Mouse (Mus musculus): Measurements from ENCODE around the gene Tor4a. TPM values are rescaled to one million over a fixed set of nuclear protein-coding genes. Genes with fewer than 3 reads are reported as not detected.
A peak's percentile ranks its signal among the peaks of the same experiment; 100 is the strongest.

The Tor4a gene
- 5.5 and 6.0 TPM in 2 replicates for polyA plus RNA-seq (2015; fragmentation: Nextera tagmentation; extraction: Ambion mirVana)

DNA sequence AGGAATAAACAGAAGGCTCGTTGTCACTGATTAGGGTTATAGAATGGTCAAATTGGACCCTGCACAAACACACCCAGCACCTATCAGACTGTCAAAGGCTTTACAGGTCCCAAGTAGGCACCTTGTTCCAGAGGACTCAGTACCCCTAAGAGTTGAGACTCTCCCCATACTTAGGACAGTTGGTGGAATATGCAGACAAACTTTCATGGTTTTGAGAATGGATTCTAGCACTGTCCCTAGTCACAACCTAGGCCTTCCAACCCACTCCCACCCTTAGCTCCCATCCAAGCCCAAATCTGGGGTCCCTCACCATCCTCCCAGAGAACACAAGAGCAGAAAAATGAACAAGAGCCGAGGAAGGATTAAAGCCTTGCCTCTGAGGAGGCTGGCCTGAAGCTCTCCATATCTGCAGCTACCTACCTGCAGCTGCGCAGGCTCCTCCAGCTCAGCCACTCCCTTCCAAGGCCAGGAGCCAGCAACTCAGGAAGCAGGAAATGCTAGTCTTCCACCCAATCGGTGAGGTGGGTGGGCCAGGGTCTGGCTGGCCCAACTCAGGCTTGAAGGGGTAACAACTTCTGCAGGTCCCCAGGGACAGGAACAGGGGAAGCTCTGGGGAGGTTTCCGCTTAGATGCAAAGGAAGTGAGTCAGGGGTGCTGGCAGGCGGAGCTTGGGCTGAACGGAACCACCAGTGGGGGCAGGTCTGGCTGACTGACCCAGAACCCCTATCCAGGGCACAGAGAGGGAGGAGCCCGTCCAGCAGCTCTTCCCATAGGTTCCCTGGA is at the start of gene Tor4a:
Tor4a (minus strand) TSS at position 715 of the 783 bp plus-strand sequence.
- H3K4me1 ChIP-seq (replicated peaks), result peaks cover 53% of the 10 kb centered on the region
- H3K36me3 ChIP-seq, result peaks cover 36% of the 10 kb centered on the region
- peak within 1 kb of the TSS; percentile 80 for H3K4me2 ChIP-seq
- no peaks in the 10 kb centered on the region for H3K9me3 ChIP-seq (replicated peaks)
- 5% methylated on average over 8 of the region's 8 CpGs for WGBS (ENCODE audit: insufficient replicate concordance)
- ATAC-seq (ENCODE audit: low read depth) (peak; percentile 52), DNase-seq (peak; percentile 64)
- peak within 1 kb of the TSS; percentile 91 for H3K27ac ChIP-seq
- H3K9ac ChIP-seq, result peak within 1 kb of the TSS; percentile 70
- no peaks in the 10 kb centered on the region for H3K27me3 ChIP-seq
- H3K4me3 ChIP-seq (replicated peaks), result peak within 1 kb of the TSS; percentile 60

DNA sequence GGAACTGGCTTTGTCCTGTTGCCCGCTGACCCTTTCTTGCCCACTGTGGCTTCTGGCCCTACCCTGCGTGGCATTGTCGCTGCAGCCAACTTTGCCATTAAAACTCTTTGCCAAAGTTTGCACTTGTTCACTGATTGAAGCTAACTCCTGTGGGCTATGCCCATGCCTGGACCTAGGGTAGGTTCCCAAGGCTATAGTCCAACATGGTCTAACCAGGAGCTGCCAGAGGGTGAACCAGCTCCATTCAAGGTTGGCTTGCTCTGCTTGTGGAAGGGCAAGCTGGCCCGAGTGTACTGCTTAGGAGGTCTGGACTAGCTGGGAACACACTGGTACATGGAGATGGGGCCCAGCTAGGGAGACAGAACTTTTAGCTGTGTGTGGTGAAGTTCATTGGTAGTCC is 47.5 kb upstream of the Tor4a start:
- Histone ChIP-seq H3K9ac (no peak overlapping the region), H3K27ac (no peak overlapping the region), H3K9me3 (replicated peaks) (no peaks in the 10 kb centered on the region), H3K4me3 (replicated peaks) (no peak overlapping the region), H3K27me3 (peaks cover 37% of the 10 kb centered on the region), H3K4me1 (replicated peaks) (peaks cover 28% of the 10 kb centered on the region), H3K36me3 (peaks cover 35% of the 10 kb centered on the region), H3K4me2 (no peak overlapping the region)
- no peak for DNase-seq
- no peak for ATAC-seq (ENCODE audit: low read depth)
- WGBS (ENCODE audit: insufficient replicate concordance), result 80% methylated on average over 4 of the region's 4 CpGs

DNA sequence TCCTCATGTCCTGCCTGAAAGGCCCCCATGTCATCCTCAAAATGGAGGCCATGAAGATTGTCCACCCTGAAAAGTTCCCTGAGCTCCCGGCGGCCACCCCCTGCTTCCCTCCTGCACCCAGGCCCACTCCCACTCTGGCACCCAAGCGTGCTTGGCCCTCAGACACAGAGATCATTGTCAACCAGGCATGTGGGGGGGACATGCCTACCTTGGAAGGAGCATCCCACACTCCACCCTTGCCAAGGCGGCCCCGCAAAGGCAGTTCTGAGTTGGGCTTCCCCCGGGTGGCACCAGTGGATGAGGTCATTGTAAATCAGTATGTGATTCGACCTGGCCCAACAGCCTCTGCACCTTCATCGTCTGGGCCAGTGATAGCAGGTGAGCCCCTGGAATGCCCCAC is 46.7 kb upstream of the Tor4a start:
- peaks cover 27% of the 10 kb centered on the region for H3K36me3 ChIP-seq
- H3K4me1 ChIP-seq (replicated peaks), result peaks cover 28% of the 10 kb centered on the region
- no peak overlapping the region for H3K27ac ChIP-seq
- no peak overlapping the region for H3K4me3 ChIP-seq (replicated peaks)
- ATAC-seq (ENCODE audit: low read depth) (no peak), DNase-seq (no peak)
- H3K9me3 ChIP-seq (replicated peaks), result no peaks in the 10 kb centered on the region
- H3K27me3 ChIP-seq, result peaks cover 37% of the 10 kb centered on the region
- 69% methylated on average over 8 of the region's 8 CpGs for WGBS (ENCODE audit: insufficient replicate concordance)
- no peak overlapping the region for H3K9ac ChIP-seq
- no peak overlapping the region for H3K4me2 ChIP-seq

DNA sequence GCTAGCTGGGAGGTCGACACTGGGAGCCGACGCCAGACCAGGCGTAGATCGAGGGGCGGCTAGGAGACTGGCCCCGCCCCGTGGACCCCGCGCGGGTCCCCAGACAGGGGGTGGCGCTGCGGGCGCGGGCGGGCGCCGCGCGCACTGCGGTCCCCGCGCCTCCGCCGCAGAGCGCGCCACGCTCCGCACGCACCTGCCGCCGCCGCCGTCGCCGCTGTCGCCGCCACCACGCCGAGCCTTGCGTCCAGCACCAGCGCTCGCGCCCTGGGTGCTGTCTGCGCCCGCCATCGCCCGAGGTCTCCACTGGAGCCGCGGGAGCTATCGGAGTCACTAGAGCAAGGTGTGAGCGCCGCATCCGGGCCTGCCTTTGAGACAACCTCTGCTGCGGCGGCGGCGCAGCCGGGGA is 45.4 kb upstream of the Tor4a start, which contains the start of the genes Rnf208 and Cysrt1:
Rnf208 (plus strand) TSS at position 155 of the 406 bp plus-strand sequence.
Cysrt1 (minus strand) TSS at position 352 of the 406 bp plus-strand sequence.
- no peak within 1 kb of the TSS for H3K27ac ChIP-seq
- no peak for ATAC-seq (ENCODE audit: low read depth)
- peaks cover 28% of the 10 kb centered on the region for H3K4me1 ChIP-seq (replicated peaks)
- peak within 1 kb of the TSS; percentile 65 for H3K9ac ChIP-seq
- H3K36me3 ChIP-seq, result peaks cover 14% of the 10 kb centered on the region
- no peaks in the 10 kb centered on the region for H3K9me3 ChIP-seq (replicated peaks)
- WGBS (ENCODE audit: insufficient replicate concordance), result under 1% methylated on average over 57 of the region's 59 CpGs
- peak within 1 kb of the TSS; percentile 84 for H3K4me2 ChIP-seq
- peaks cover 37% of the 10 kb centered on the region for H3K27me3 ChIP-seq
- peak within 1 kb of the TSS; percentile 57 for H3K4me3 ChIP-seq (replicated peaks)
- DNase-seq, result no peak

DNA sequence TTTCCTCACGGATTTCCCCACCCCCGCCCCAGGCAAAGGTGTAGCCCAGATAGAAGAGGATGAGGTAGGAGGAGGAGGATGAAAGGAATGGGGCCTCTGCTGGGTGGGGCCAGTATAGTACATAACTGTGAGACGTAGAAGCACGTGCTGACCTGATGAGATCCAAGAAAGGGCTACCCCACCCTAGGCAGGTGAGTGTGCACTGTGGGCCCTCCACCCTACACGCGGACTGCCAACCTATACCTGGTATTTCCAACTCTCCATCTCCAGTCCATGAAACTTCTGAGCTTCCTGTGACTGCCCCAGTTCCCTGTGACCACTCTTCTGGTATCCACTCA is 44.7 kb upstream of the Tor4a start:
- H3K9me3 ChIP-seq (replicated peaks), result no peaks in the 10 kb centered on the region
- H3K4me2 ChIP-seq, result peak overlapping the region; percentile 84
- 12% methylated on average over 6 of the region's 6 CpGs for WGBS (ENCODE audit: insufficient replicate concordance)
- H3K27ac ChIP-seq, result no peak overlapping the region
- DNase-seq, result no peak
- peaks cover 8% of the 10 kb centered on the region for H3K36me3 ChIP-seq
- H3K9ac ChIP-seq, result peak overlapping the region; percentile 65; the same call in 1 of the 2 replicates
- H3K4me3 ChIP-seq (replicated peaks), result peak overlapping the region; percentile 57
- H3K27me3 ChIP-seq, result peaks cover 37% of the 10 kb centered on the region
- peak; percentile 22 for ATAC-seq (ENCODE audit: low read depth)
- peaks cover 32% of the 10 kb centered on the region for H3K4me1 ChIP-seq (replicated peaks)

DNA sequence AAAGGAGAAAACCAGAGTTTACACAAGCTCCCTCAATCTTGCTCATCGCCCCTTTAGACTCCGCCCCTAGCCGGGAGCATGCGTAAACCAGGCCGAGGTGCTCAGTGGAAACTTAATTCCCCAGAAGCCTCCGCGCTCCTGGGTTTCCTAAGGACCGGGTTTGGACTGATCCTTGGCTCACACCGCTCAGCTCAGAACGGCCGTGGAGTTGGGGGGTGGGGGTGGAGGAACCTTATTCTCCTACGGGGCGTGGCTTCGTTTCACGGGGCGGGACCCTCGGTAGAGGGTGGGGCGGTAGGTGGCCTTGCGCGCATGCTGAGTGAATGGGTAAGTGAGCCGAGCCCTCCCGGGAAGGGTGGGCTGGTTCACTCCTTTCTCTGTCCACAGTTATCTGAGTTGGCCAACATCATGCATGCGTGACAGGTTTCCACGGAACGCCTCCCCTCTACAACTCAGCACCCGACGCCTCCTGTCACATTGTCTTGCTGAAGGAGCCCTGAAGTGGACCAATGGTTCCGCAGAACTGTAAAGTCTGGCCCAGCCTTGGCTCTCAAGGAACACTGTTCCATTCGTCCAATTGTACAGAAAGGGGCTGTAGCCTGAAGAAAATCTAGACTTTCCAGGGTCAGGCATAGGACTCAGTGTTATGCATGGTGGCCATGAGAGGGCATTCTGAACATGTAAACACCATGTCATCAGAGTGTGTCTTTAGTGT is 44.2 kb upstream of the Tor4a start:
- no peak overlapping the region for H3K27ac ChIP-seq
- H3K9ac ChIP-seq, result peak overlapping the region; percentile 57

DNA sequence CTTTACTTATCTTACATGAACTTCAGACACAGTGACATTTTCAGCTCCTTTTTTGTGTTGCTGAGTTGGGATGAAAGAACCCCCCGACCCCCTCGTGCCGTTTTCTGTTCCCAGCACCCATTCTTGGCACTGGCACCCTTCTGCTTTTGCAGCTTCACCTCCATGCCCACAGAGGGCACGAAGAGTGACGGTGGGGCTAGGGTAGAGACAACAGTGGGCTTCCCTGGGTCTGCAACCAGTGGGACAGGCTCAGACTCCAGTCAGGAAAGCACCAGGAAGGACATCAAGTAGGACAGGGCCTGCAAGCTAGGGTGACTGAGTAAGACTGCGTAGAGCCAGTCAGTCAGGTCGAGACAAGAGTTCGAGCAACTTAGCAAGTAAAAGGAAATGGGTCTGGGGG is 43.6 kb upstream of the Tor4a start:
- 41% methylated on average over 8 of the region's 8 CpGs for WGBS (ENCODE audit: insufficient replicate concordance)
- ATAC-seq (ENCODE audit: low read depth) (no peak), DNase-seq (no peak)
- Histone ChIP-seq H3K4me2 (peak overlapping the region; percentile 84), H3K27me3 (peaks cover 43% of the 10 kb centered on the region), H3K4me3 (replicated peaks) (peak overlapping the region; percentile 57), H3K27ac (no peak overlapping the region), H3K9ac (peak overlapping the region; percentile 57), H3K9me3 (replicated peaks) (no peaks in the 10 kb centered on the region), H3K4me1 (replicated peaks) (peaks cover 37% of the 10 kb centered on the region), H3K36me3 (no peaks in the 10 kb centered on the region)

More for the DNA sequence above, 44.2 kb upstream of the Tor4a start:
- peak; percentile 73 for ATAC-seq (ENCODE audit: low read depth)
- H3K36me3 ChIP-seq, result peaks cover 3% of the 10 kb centered on the region
- peaks cover 37% of the 10 kb centered on the region for H3K4me1 ChIP-seq (replicated peaks)
- no peaks in the 10 kb centered on the region for H3K9me3 ChIP-seq (replicated peaks)
- H3K4me3 ChIP-seq (replicated peaks), result peak overlapping the region; percentile 57
- peaks cover 41% of the 10 kb centered on the region for H3K27me3 ChIP-seq
- peak overlapping the region; percentile 84 for H3K4me2 ChIP-seq
- peak; percentile 60 for DNase-seq
- 2% methylated on average over 29 of the region's 29 CpGs for WGBS (ENCODE audit: insufficient replicate concordance)

DNA sequence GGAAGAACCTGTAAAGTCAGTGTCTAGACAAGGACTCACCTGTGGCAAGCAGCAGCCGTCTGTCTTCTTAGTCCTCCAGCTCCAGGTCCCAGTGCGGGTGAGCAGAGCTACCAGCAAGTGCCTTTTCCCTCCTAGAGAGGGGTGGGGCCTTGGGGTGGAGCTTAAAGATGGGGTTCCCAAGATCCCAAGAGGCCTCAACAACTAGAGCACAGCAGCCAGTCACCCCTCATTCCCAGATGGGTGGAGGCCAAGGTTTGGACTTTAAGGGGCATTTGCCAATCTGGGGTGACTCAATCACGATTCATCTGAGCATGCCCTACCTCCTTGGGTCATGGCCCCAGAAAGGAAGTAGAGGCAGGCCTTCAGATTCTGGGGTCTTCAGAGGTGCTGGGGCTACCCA is 43.1 kb upstream of the Tor4a start:
- 79% methylated on average over 3 of the region's 3 CpGs for WGBS (ENCODE audit: insufficient replicate concordance)
- H3K4me2 ChIP-seq, result no peak overlapping the region
- DNase-seq (no peak), ATAC-seq (ENCODE audit: low read depth) (no peak)
- H3K4me3 ChIP-seq (replicated peaks), result no peak overlapping the region
- no peaks in the 10 kb centered on the region for H3K9me3 ChIP-seq (replicated peaks)
- no peak overlapping the region for H3K27ac ChIP-seq
- no peaks in the 10 kb centered on the region for H3K36me3 ChIP-seq
- no peak overlapping the region for H3K9ac ChIP-seq
- H3K27me3 ChIP-seq, result peaks cover 43% of the 10 kb centered on the region
- peaks cover 37% of the 10 kb centered on the region for H3K4me1 ChIP-seq (replicated peaks)

DNA sequence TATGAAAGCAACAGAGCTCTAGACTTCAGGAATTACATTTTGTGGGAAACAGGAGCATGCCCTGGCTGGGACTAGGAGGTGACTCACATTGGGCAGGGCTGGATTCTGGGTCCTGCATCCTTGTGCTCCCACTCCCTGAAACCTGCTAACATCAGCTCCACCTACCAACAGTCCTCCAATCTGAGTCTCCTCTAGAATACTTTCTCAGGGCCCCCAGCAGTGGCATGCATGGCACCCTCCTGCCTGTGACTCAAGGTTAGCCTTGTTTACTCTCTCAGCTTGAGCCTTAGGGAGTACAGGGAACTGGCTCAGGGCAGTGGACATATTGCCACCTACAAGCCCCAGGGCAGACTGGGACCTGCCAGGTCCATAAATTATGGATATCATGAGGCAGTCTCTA is 41.4 kb upstream of the Tor4a start:
- H3K9me3 ChIP-seq (replicated peaks), result no peaks in the 10 kb centered on the region
- ATAC-seq (ENCODE audit: low read depth), result no peak

DNA sequence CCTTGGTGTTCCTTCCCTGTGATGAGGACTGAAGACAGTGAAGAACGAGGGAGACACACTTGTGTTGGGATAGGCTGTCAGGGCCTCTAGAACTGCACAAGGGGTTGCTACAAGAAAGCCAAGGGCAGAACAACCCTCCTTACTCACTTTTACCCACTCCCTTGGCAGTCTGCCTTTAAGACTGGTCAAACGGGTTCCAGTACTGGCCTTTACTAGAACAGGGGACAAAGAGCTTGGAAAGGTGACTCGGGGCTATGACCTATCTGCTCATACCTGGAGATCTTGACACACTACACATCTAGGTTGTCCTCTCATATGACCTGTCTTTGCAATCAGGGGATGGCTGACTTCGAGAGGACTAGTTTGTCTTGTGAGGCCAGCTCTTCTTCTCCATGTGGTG is 40.8 kb upstream of the Tor4a start:
- peaks cover 24% of the 10 kb centered on the region for H3K27me3 ChIP-seq
- DNase-seq, result no peak
- H3K36me3 ChIP-seq, result no peaks in the 10 kb centered on the region
- H3K4me1 ChIP-seq (replicated peaks), result peaks cover 53% of the 10 kb centered on the region
- H3K27ac ChIP-seq, result no peak overlapping the region
- no peak overlapping the region for H3K4me2 ChIP-seq
- no peaks in the 10 kb centered on the region for H3K9me3 ChIP-seq (replicated peaks)
- no peak overlapping the region for H3K9ac ChIP-seq
- no peak overlapping the region for H3K4me3 ChIP-seq (replicated peaks)
- 52% methylated on average over 4 of the region's 4 CpGs for WGBS (ENCODE audit: insufficient replicate concordance)
- no peak for ATAC-seq (ENCODE audit: low read depth)

More for the DNA sequence above, 41.4 kb upstream of the Tor4a start:
- Histone ChIP-seq H3K4me2 (no peak overlapping the region), H3K4me3 (replicated peaks) (no peak overlapping the region), H3K36me3 (no peaks in the 10 kb centered on the region), H3K9ac (no peak overlapping the region), H3K4me1 (replicated peaks) (peaks cover 51% of the 10 kb centered on the region), H3K27ac (no peak overlapping the region), H3K27me3 (peaks cover 30% of the 10 kb centered on the region)
- no peak for DNase-seq

DNA sequence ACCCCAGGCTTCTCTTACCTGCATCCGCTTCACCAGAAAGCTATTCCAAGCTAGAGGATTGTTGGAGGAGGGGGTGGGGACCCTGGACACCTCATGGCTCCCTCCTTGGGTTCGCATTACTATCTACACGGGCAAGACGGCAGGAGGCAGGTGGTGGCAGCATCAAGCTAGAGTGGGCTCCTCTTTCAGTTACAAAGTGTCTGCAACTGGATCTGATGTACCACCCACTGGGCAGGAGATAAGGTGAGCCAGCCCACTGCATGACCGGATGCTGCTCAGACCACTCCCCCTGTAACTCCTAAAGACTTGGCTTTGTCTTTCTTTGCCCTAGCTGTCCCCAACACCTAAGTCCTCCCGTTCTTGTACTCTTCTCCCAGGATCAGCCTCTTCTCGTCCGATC is 39.9 kb upstream of the Tor4a start, which contains the start of gene Rnf224:
Rnf224 (minus strand) TSS at position 174 of the 400 bp plus-strand sequence.
- H3K4me1 ChIP-seq (replicated peaks), result peaks cover 44% of the 10 kb centered on the region
- no peak within 1 kb of the TSS; the same call in 1 of the 2 replicates for H3K9ac ChIP-seq
- H3K4me2 ChIP-seq, result no peak within 1 kb of the TSS
- no peaks in the 10 kb centered on the region for H3K36me3 ChIP-seq
- 29% methylated on average over 8 of the region's 8 CpGs for WGBS (ENCODE audit: insufficient replicate concordance)
- H3K9me3 ChIP-seq (replicated peaks), result no peaks in the 10 kb centered on the region
- H3K27me3 ChIP-seq, result peaks cover 15% of the 10 kb centered on the region
- H3K27ac ChIP-seq, result no peak within 1 kb of the TSS
- DNase-seq, result no peak
- no peak for ATAC-seq (ENCODE audit: low read depth)
- no peak within 1 kb of the TSS for H3K4me3 ChIP-seq (replicated peaks)

Data from liver, embryonic 13.5 days (tissue).